Mouse (Mus musculus): ENCODE data around the gene Eml5. TPM values are rescaled to one million over a fixed set of nuclear protein-coding genes. Genes with fewer than 3 reads are reported as not detected.

Eml5 gene
- polyA plus RNA-seq, 1 experiment from 2014 or later: 2.5 TPM

DNA sequence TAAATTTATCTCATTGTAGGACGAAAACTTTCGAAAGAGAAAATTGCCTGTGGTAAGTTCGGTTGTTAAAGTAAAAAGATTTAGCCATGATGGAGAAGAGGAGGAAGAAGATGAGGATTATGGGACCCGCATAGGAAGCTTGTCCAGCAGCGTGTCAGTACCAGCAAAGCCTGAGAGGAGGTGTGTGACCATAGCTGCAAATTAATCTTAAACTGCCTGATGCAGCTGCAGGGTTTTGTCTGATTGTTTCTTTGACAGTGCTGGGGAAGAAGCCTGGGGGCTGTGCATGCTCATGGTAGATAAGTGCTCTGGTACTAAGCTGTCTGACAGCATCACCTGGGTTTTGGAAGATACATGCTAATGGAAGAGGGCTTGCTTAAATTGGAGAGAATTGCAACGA is 141.6 kb downstream of the Eml5 start:
- no peaks in the 10 kb centered on the region for H3K4me1 ChIP-seq (ENCODE audit: control insufficient read depth, insufficient read depth, low read length)
- no peak overlapping the region for H3K27ac ChIP-seq (replicated peaks; ENCODE audit: low read depth, low read length)
- H3K9me3 ChIP-seq (ENCODE audit: control insufficient read depth, low read length): no peaks in the 10 kb centered on the region
- ATAC-seq (ENCODE audit: low read depth): no peak
- H3K9ac ChIP-seq (ENCODE audit: low read depth, low read length): no peak overlapping the region
- no peak overlapping the region for H3K4me3 ChIP-seq (ENCODE audit: low read depth, low read length)
- 91% methylated on average over 6 of the region's 6 CpGs for WGBS
- no peak for DNase-seq (ENCODE audit: low spot score)
- H3K27me3 ChIP-seq (replicated peaks; ENCODE audit: control insufficient read depth, insufficient read depth, low read length): no peaks in the 10 kb centered on the region
- peaks cover 93% of the 10 kb centered on the region for H3K36me3 ChIP-seq (ENCODE audit: control insufficient read depth, insufficient read depth, low read length)
- no peak overlapping the region for H3K4me2 ChIP-seq (ENCODE audit: low read depth, low read length)

- ATAC-seq (ENCODE audit: low read depth) (no peak), DNase-seq (ENCODE audit: low spot score) (no peak)
- Histone ChIP-seq H3K36me3 (ENCODE audit: control insufficient read depth, insufficient read depth, low read length) (peaks cover 81% of the 10 kb centered on the region), H3K4me3 (ENCODE audit: low read depth, low read length) (no peak overlapping the region), H3K4me1 (ENCODE audit: control insufficient read depth, insufficient read depth, low read length) (no peaks in the 10 kb centered on the region), H3K27me3 (replicated peaks; ENCODE audit: control insufficient read depth, insufficient read depth, low read length) (no peaks in the 10 kb centered on the region), H3K9me3 (ENCODE audit: control insufficient read depth, low read length) (no peaks in the 10 kb centered on the region), H3K27ac (replicated peaks; ENCODE audit: low read depth, low read length) (no peak overlapping the region), H3K4me2 (ENCODE audit: low read depth, low read length) (no peak overlapping the region), H3K9ac (ENCODE audit: low read depth, low read length) (no peak overlapping the region)
- 81% methylated on average over 6 of the region's 6 CpGs for WGBS
Observed at GRCm38 (mm10) chr12:98757636-98758035, 143.6 kb downstream of the Eml5 start.

DNA sequence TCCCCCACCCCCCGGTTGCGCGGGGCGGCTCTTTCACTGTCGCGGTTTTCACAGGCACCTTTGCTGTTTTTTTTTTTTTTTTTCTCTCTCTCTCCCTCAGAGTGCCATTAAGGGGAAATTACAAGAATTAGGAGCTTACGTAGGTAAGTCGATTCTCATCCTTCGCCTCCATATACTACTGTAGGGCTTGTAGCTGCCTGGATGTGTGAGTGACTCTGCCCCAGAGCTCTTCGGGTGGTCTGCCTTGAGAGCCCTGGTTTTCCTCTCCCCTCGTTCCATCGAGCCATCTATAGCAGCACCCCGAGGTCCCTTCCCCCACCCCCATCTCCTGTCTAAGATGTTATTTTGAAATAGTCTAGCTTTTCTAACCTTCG is 153.9 kb downstream of the Eml5 start:
- DNase-seq (ENCODE audit: low spot score): peak; percentile 41
- Histone ChIP-seq H3K4me2 (ENCODE audit: low read depth, low read length) (peak overlapping the region; percentile 84), H3K27ac (replicated peaks; ENCODE audit: low read depth, low read length) (peak overlapping the region; percentile 90), H3K36me3 (ENCODE audit: control insufficient read depth, insufficient read depth, low read length) (0 out of 2 replicates have a peak, but pooled peaks cover 17% of the 10 kb centered on the region), H3K4me3 (ENCODE audit: low read depth, low read length) (peak overlapping the region; percentile 95), H3K9me3 (ENCODE audit: control insufficient read depth, low read length) (no peaks in the 10 kb centered on the region), H3K9ac (ENCODE audit: low read depth, low read length) (peak overlapping the region; percentile 93), H3K27me3 (replicated peaks; ENCODE audit: control insufficient read depth, insufficient read depth, low read length) (no peaks in the 10 kb centered on the region), H3K4me1 (ENCODE audit: control insufficient read depth, insufficient read depth, low read length) (peaks cover 13% of the 10 kb centered on the region)
- ATAC-seq (ENCODE audit: low read depth): 0 out of 2 replicates have a peak, but pooled peaks have one; percentile 16
- WGBS: 2% methylated on average over 12 of the region's 14 CpGs

GRCm38 (mm10) chr12:98746746-98747379 is 154.4 kb downstream of the Eml5 start, which contains the start of gene Zc3h14:
Gene Zc3h14 (plus strand): TSS chr12:98746964.
- ATAC-seq (ENCODE audit: low read depth) (peak; percentile 91), DNase-seq (ENCODE audit: low spot score) (peak; percentile 95)
- Histone ChIP-seq H3K4me1 (ENCODE audit: control insufficient read depth, insufficient read depth, low read length) (peaks cover 13% of the 10 kb centered on the region), H3K9me3 (ENCODE audit: control insufficient read depth, low read length) (no peaks in the 10 kb centered on the region), H3K9ac (ENCODE audit: low read depth, low read length) (peak within 1 kb of the TSS; percentile 93), H3K27ac (replicated peaks; ENCODE audit: low read depth, low read length) (peak within 1 kb of the TSS; percentile 90), H3K36me3 (ENCODE audit: control insufficient read depth, insufficient read depth, low read length) (0 out of 2 replicates have a peak, but pooled peaks cover 17% of the 10 kb centered on the region), H3K27me3 (replicated peaks; ENCODE audit: control insufficient read depth, insufficient read depth, low read length) (no peaks in the 10 kb centered on the region), H3K4me3 (ENCODE audit: low read depth, low read length) (peak within 1 kb of the TSS; percentile 95), H3K4me2 (ENCODE audit: low read depth, low read length) (peak within 1 kb of the TSS; percentile 84)
- under 1% methylated on average over 19 of the region's 87 CpGs for WGBS

DNA sequence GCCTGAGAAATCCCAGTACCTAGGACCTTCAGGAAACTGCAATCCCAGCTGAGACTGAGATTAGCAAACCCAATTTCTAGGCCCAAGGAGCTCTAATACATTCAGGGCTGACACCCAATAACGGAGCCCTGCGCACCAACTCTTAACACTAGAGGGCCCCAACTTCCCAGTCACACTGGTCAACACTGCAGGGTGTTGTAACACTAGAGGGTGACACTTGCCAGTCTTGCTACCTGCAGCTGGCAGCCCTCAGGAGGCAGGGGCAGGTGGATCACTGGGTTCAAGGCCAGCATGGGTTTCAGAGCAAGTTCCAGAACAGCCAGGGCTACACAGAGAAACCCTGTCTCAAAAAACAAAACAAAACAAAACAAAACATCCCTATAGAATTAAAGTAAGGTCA is 155.2 kb downstream of the Eml5 start:
- H3K4me2 ChIP-seq (ENCODE audit: low read depth, low read length): no peak overlapping the region
- H3K4me1 ChIP-seq (ENCODE audit: control insufficient read depth, insufficient read depth, low read length): peaks cover 13% of the 10 kb centered on the region
- 21% methylated on average over 2 of the region's 2 CpGs for WGBS
- H3K4me3 ChIP-seq (ENCODE audit: low read depth, low read length): no peak overlapping the region
- H3K9ac ChIP-seq (ENCODE audit: low read depth, low read length): no peak overlapping the region
- no peaks in the 10 kb centered on the region for H3K9me3 ChIP-seq (ENCODE audit: control insufficient read depth, low read length)
- DNase-seq (ENCODE audit: low spot score): peak; percentile 52
- H3K36me3 ChIP-seq (ENCODE audit: control insufficient read depth, insufficient read depth, low read length): 0 out of 2 replicates have a peak, but pooled peaks cover 11% of the 10 kb centered on the region
- H3K27ac ChIP-seq (replicated peaks; ENCODE audit: low read depth, low read length): no peak overlapping the region
- ATAC-seq (ENCODE audit: low read depth): peak; percentile 44; the same call in 1 of the 2 replicates
- no peaks in the 10 kb centered on the region for H3K27me3 ChIP-seq (replicated peaks; ENCODE audit: control insufficient read depth, insufficient read depth, low read length)

GRCm38 (mm10) chr12:98745626-98746025 is 155.7 kb downstream of the Eml5 start:
- H3K9ac ChIP-seq (ENCODE audit: low read depth, low read length): no peak overlapping the region

DNA sequence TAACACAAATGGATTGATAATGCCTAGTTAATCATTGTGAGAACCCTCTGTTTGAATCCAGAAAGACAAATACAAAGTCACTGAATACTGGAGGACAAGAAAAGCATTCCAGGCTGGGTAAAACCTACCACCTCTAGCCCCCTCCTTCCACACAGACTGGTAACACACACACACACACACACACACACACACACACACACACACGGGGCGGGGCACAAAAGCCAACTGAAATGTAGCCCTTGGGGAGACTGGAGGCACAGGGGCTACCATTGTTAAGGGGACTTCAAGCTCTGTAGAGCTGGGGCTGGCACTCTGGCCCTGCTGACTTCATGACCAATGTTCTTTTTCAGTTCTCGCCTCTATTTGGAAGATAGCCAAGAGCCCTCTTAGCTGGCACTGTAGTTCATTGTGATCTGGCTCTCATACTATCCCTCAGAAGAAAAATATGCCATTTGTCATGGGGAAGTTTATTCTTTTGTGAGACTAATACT is 160.2 kb downstream of the Eml5 start:
- DNase-seq (ENCODE audit: low spot score) (peak; percentile 68), ATAC-seq (ENCODE audit: low read depth) (peak; percentile 62)
- Histone ChIP-seq H3K4me3 (ENCODE audit: low read depth, low read length) (no peak overlapping the region), H3K4me1 (ENCODE audit: control insufficient read depth, insufficient read depth, low read length) (no peaks in the 10 kb centered on the region), H3K36me3 (ENCODE audit: control insufficient read depth, insufficient read depth, low read length) (no peaks in the 10 kb centered on the region), H3K4me2 (ENCODE audit: low read depth, low read length) (no peak overlapping the region), H3K27ac (replicated peaks; ENCODE audit: low read depth, low read length) (no peak overlapping the region), H3K27me3 (replicated peaks; ENCODE audit: control insufficient read depth, insufficient read depth, low read length) (no peaks in the 10 kb centered on the region), H3K9me3 (ENCODE audit: control insufficient read depth, low read length) (no peaks in the 10 kb centered on the region), H3K9ac (ENCODE audit: low read depth, low read length) (no peak overlapping the region)
- 46% methylated on average over 3 of the region's 3 CpGs for WGBS

More at GRCm38 (mm10) chr12:98745626-98746025, 155.7 kb downstream of the Eml5 start:
- 0 out of 2 replicates have a peak, but pooled peaks cover 7% of the 10 kb centered on the region for H3K36me3 ChIP-seq (ENCODE audit: control insufficient read depth, insufficient read depth, low read length)
- H3K27me3 ChIP-seq (replicated peaks; ENCODE audit: control insufficient read depth, insufficient read depth, low read length): no peaks in the 10 kb centered on the region
- ATAC-seq (ENCODE audit: low read depth) (no peak), DNase-seq (ENCODE audit: low spot score) (peak; percentile 26)
- peaks cover 13% of the 10 kb centered on the region for H3K4me1 ChIP-seq (ENCODE audit: control insufficient read depth, insufficient read depth, low read length)
- WGBS: 51% methylated on average over 4 of the region's 4 CpGs
- no peak overlapping the region for H3K4me3 ChIP-seq (ENCODE audit: low read depth, low read length)
- no peak overlapping the region for H3K4me2 ChIP-seq (ENCODE audit: low read depth, low read length)
- no peaks in the 10 kb centered on the region for H3K9me3 ChIP-seq (ENCODE audit: control insufficient read depth, low read length)
- no peak overlapping the region for H3K27ac ChIP-seq (replicated peaks; ENCODE audit: low read depth, low read length)

GRCm38 (mm10) chr12:98737801-98738350 is 163.4 kb downstream of the Eml5 start:
- Histone ChIP-seq H3K4me1 (ENCODE audit: control insufficient read depth, insufficient read depth, low read length) (peaks cover 9% of the 10 kb centered on the region; the same call in 1 of the 2 replicates), H3K27me3 (replicated peaks; ENCODE audit: control insufficient read depth, insufficient read depth, low read length) (no peaks in the 10 kb centered on the region; the same call in 1 of the 2 replicates), H3K4me2 (ENCODE audit: low read depth, low read length) (peak overlapping the region; percentile 89), H3K36me3 (ENCODE audit: control insufficient read depth, insufficient read depth, low read length) (no peaks in the 10 kb centered on the region), H3K4me3 (ENCODE audit: low read depth, low read length) (peak overlapping the region; percentile 80), H3K27ac (replicated peaks; ENCODE audit: low read depth, low read length) (peak overlapping the region; percentile 88; the same call in 1 of the 2 replicates), H3K9me3 (ENCODE audit: control insufficient read depth, low read length) (no peaks in the 10 kb centered on the region), H3K9ac (ENCODE audit: low read depth, low read length) (peak overlapping the region; percentile 95)
- WGBS: 16% methylated on average over 7 of the region's 7 CpGs
- ATAC-seq (ENCODE audit: low read depth): peak; percentile 23; the same call in 1 of the 2 replicates
- peak; percentile 48 for DNase-seq (ENCODE audit: low spot score)

Measured in embryonic facial prominence, embryonic 14.5 days (tissue).